Mouse (Mus musculus) myocyte (in vitro differentiated cells): ENCODE measurements around the gene H2-T3. TPM values are rescaled to one million over a fixed set of nuclear protein-coding genes. Genes with fewer than 3 reads are reported as not detected.
A peak's percentile ranks its signal among the peaks of the same experiment; 100 is the strongest.

Experiments
- H3K27me3 ChIP-seq: one replicate; pipeline ENCODE4 v1.6.1; 2011; ENCODE audit not compliant: control insufficient read depth, insufficient read depth, insufficient read length
- H3K36me3 ChIP-seq: one replicate; pipeline ENCODE4 v1.6.1; 2011; ENCODE audit not compliant: control insufficient read depth, insufficient read depth
- H3K4me2 ChIP-seq: one replicate; pipeline ENCODE4 v1.6.1; 2011; ENCODE audit warnings: low read depth, control low read depth
- H3K4me3 ChIP-seq: one replicate; pipeline ENCODE4 v1.5.1; 2011; ENCODE audit warnings: mild to moderate bottlenecking, control low read depth, moderate library complexity
- H3K79me2 ChIP-seq: one replicate; pipeline ENCODE4 v1.6.1; 2011; ENCODE audit not compliant: control insufficient read depth, insufficient read depth
- H3ac ChIP-seq: one replicate; pipeline ENCODE4 v1.6.1; 2011; ENCODE audit not compliant: control insufficient read depth, insufficient read length
- CEBPB ChIP-seq: IDR thresholded peaks from 2 replicates; pipeline ENCODE4 v1.6.1; 2011; ENCODE audit warnings: mild to moderate bottlenecking, moderate library complexity; ENCODE audit not compliant: poor library complexity, insufficient read depth, severe bottlenecking
- E2F4 ChIP-seq: IDR thresholded peaks from one replicate; pipeline ENCODE4 v1.6.1; 2011; ENCODE audit warnings: mild to moderate bottlenecking, control low read depth, moderate library complexity; ENCODE audit not compliant: insufficient read depth
- MAX ChIP-seq: IDR thresholded peaks from one replicate; pipeline ENCODE4 v1.6.1; 2011; ENCODE audit warnings: low read depth, mild to moderate bottlenecking, control low read depth
- MYOD1 ChIP-seq, 3 experiments: IDR thresholded peaks; one replicate each; pipeline ENCODE4 v1.6.1; 2011; ENCODE audit warnings: control low read depth in 2 of 3, low read depth in 2 of 3, mild to moderate bottlenecking in 2 of 3, moderate library complexity in 1 of 3; ENCODE audit not compliant: insufficient read length in 2 of 3, control insufficient read depth in 1 of 3
- MYOG ChIP-seq, 3 experiments: IDR thresholded peaks; one replicate each; pipeline ENCODE4 v1.6.1; 2011; ENCODE audit warnings: control low read depth in 2 of 3, low read depth in 2 of 3, mild to moderate bottlenecking in 2 of 3; ENCODE audit not compliant: insufficient read length in 2 of 3, control insufficient read depth in 1 of 3, insufficient read depth in 1 of 3
- POLR2A ChIP-seq: IDR thresholded peaks from one replicate; pipeline ENCODE4 v1.6.1; 2011; ENCODE audit warnings: low read depth, mild to moderate bottlenecking, control low read depth, moderate library complexity; ENCODE audit not compliant: insufficient read length
- POLR2AphosphoS2 ChIP-seq: IDR thresholded peaks from one replicate; pipeline ENCODE4 v1.6.1; 2011; ENCODE audit warnings: low read depth, control low read depth; ENCODE audit not compliant: insufficient read length
- REST ChIP-seq: IDR thresholded peaks from one replicate; pipeline ENCODE4 v1.6.1; 2011; ENCODE audit warnings: mild to moderate bottlenecking, control low read depth, moderate library complexity; ENCODE audit not compliant: insufficient read depth, insufficient read length
- SRF ChIP-seq: IDR thresholded peaks from one replicate; pipeline ENCODE4 v1.6.1; 2011; ENCODE audit warnings: low read depth; ENCODE audit not compliant: control insufficient read depth, insufficient read length
- TCF12 ChIP-seq: IDR thresholded peaks from one replicate; pipeline ENCODE4 v1.6.1; 2011; ENCODE audit warnings: mild to moderate bottlenecking, control low read depth; ENCODE audit not compliant: poor library complexity, insufficient read depth, severe bottlenecking
- TCF3 ChIP-seq: IDR thresholded peaks from one replicate; pipeline ENCODE4 v1.6.1; 2011; ENCODE audit warnings: low read depth, control low read depth; ENCODE audit not compliant: insufficient read length
- USF1 ChIP-seq: IDR thresholded peaks from one replicate; pipeline ENCODE4 v1.6.1; 2011; ENCODE audit warnings: low read depth, mild to moderate bottlenecking, control low read depth, moderate library complexity
- polyA plus RNA-seq: library from polyadenylated mRNA; unstranded; fragments of >200 nt; fragmentation: generic; extraction: Trizol; gene quantifications from one replicate; pipeline ENCODE4 v1.2.1, GENCODE M21; 2012; ENCODE audit warnings: missing spikeins

H2-T3 gene
- polyA plus RNA-seq, 1 experiment, result not detected

GRCm38 (mm10) chr17:36206846-36207245, 16.8 kb upstream of the H2-T3 start:
- Histone ChIP-seq H3K4me2 (no peak overlapping the region), H3K27me3 (peaks cover 15% of the 10 kb centered on the region), H3K79me2 (no peaks in the 10 kb centered on the region), H3K4me3 (no peak overlapping the region), H3ac (no peak overlapping the region), H3K36me3 (no peaks in the 10 kb centered on the region)
- TF ChIP-seq POLR2A (no peak), USF1 (no peak), TCF12 (no peak), E2F4 (no peak), REST (no peak), MAX (no peak), CEBPB (no peak), POLR2AphosphoS2 (no peak), MYOG (IDR thresholded peaks at IDR 0.05; ENCODE audit: control insufficient read depth in 1 of 3, insufficient read depth in 1 of 3, insufficient read length in 2 of 3, low read depth in 2 of 3) (no peak), MYOD1 (IDR thresholded peaks at IDR 0.05; ENCODE audit: control insufficient read depth in 1 of 3, insufficient read length in 2 of 3, low read depth in 2 of 3) (no peak), TCF3 (no peak), SRF (no peak)

- H3K27me3 ChIP-seq, result peaks cover 11% of the 10 kb centered on the region
Measured at GRCm38 (mm10) chr17:36205862-36206261, 15.8 kb upstream of the H2-T3 start.

GRCm38 (mm10) chr17:36205456-36205855, 15.4 kb upstream of the H2-T3 start:
- Histone ChIP-seq H3ac (no peak overlapping the region), H3K27me3 (peaks cover 11% of the 10 kb centered on the region), H3K36me3 (no peaks in the 10 kb centered on the region), H3K79me2 (no peaks in the 10 kb centered on the region), H3K4me3 (no peak overlapping the region), H3K4me2 (peak overlapping the region; percentile 62)
- TF ChIP-seq E2F4, result no peak
- no peak for TF ChIP-seq USF1
- TF ChIP-seq MAX, result no peak
- no peak for TF ChIP-seq TCF3

More at GRCm38 (mm10) chr17:36205862-36206261, 15.8 kb upstream of the H2-T3 start:
- H3K4me3 ChIP-seq, result no peak overlapping the region
- H3K79me2 ChIP-seq, result no peaks in the 10 kb centered on the region
- no peaks in the 10 kb centered on the region for H3K36me3 ChIP-seq
- peak overlapping the region; percentile 62 for H3K4me2 ChIP-seq
- TF ChIP-seq TCF3 (no peak), POLR2AphosphoS2 (no peak), USF1 (no peak), MAX (no peak), POLR2A (no peak), MYOD1 (IDR thresholded peaks at IDR 0.05; ENCODE audit: control insufficient read depth in 1 of 3, insufficient read length in 2 of 3, low read depth in 2 of 3) (no peak), MYOG (IDR thresholded peaks at IDR 0.05; ENCODE audit: control insufficient read depth in 1 of 3, insufficient read depth in 1 of 3, insufficient read length in 2 of 3, low read depth in 2 of 3) (no peak), E2F4 (no peak), CEBPB (no peak), REST (no peak), TCF12 (no peak), SRF (no peak)
- H3ac ChIP-seq, result no peak overlapping the region

GRCm38 (mm10) chr17:36201851-36202250, 11.8 kb upstream of the H2-T3 start:
- H3K36me3 ChIP-seq, result no peaks in the 10 kb centered on the region
- H3K4me3 ChIP-seq, result no peak overlapping the region
- no peak overlapping the region for H3K4me2 ChIP-seq
- no peak overlapping the region for H3ac ChIP-seq
- TF ChIP-seq MYOG (IDR thresholded peaks at IDR 0.05; ENCODE audit: control insufficient read depth in 1 of 3, insufficient read depth in 1 of 3, insufficient read length in 2 of 3, low read depth in 2 of 3) (no peak), TCF12 (no peak)
- peaks cover 11% of the 10 kb centered on the region for H3K27me3 ChIP-seq
- H3K79me2 ChIP-seq, result no peaks in the 10 kb centered on the region

GRCm38 (mm10) chr17:36198317-36198716, 8.2 kb upstream of the H2-T3 start:
- Histone ChIP-seq H3K79me2 (no peaks in the 10 kb centered on the region), H3K36me3 (no peaks in the 10 kb centered on the region), H3K4me3 (no peak overlapping the region), H3K27me3 (peaks cover 18% of the 10 kb centered on the region), H3K4me2 (no peak overlapping the region), H3ac (no peak overlapping the region)
- TF ChIP-seq POLR2AphosphoS2 (no peak), MYOD1 (IDR thresholded peaks at IDR 0.05; ENCODE audit: control insufficient read depth in 1 of 3, insufficient read length in 2 of 3, low read depth in 2 of 3) (no peak), CEBPB (no peak), E2F4 (no peak), USF1 (no peak), TCF3 (no peak), TCF12 (no peak), POLR2A (no peak)
